Mouse (Mus musculus): Measurements from ENCODE around the gene Tbc1d25.

DNA sequence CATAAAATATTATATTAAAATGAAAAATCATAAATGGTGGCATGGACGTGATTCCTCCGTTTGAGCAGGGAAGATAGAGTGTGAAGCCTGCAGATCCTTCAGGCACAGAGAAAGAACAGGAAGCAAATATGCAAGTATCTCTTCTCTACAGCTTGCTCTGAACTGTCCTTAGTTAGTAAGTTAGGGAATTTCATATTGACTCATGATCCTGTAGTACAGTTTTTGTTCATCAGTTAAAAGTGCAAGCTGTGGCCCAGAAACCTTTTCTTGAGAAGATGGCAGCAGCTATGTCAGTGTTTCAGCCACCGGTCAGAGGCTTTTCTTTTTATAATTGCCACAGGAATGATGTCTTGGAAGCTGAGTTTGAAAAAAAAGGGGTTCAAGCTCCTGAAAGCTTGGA lies 71.0 kb downstream of the Tbc1d25 start:
- TF ChIP-seq CTCF (IDR thresholded peaks at IDR 0.05; ENCODE audit: low read depth) (no peak), EP300 (IDR thresholded peaks at IDR 0.05; ENCODE audit: low read depth) (no peak)

All from liver, postnatal 0 days (tissue).